Mouse (Mus musculus) hindbrain, embryonic 15.5 days (tissue): ENCODE data around the gene Ankrd39. TPM values are rescaled to one million over a fixed set of nuclear protein-coding genes. Genes with fewer than 3 reads are reported as not detected.

Source experiments
- ATAC-seq: fragments of 200-750 bp; cut with Nextera tagmentation; 2 replicates; pipeline ENCODE4 v1.8.0; 2017; ENCODE audit warnings: low read depth, moderate number of reproducible peaks, moderate TSS enrichment; ENCODE audit not compliant: low FRiP score
- H3K27ac ChIP-seq: fragments of 300-500 bp; sonication (generic); replicated peaks from 2 replicates; pipeline ENCODE4 v1.5.1; 2015; ENCODE audit warnings: mild to moderate bottlenecking, inconsistent platforms
- H3K27me3 ChIP-seq: fragments of 300-500 bp; sonication (generic); 2 replicates; pipeline ENCODE4 v1.6.1; 2015; ENCODE audit warnings: control low read depth, inconsistent platforms
- H3K36me3 ChIP-seq: fragments of 300-500 bp; sonication (generic); 2 replicates; pipeline ENCODE4 v1.6.1; 2015; ENCODE audit warnings: control low read depth, inconsistent platforms
- H3K4me1 ChIP-seq: fragments of 300-500 bp; sonication (generic); replicated peaks from 2 replicates; pipeline ENCODE4 v1.6.1; 2015; ENCODE audit warnings: control low read depth, inconsistent platforms
- H3K4me2 ChIP-seq: fragments of 300-500 bp; sonication (generic); 2 replicates; pipeline ENCODE4 v1.6.1; 2015; ENCODE audit warnings: moderate library complexity, mild to moderate bottlenecking, inconsistent platforms
- H3K4me3 ChIP-seq: fragments of 300-500 bp; sonication (generic); 2 replicates; pipeline ENCODE4 v1.5.1; 2015; ENCODE audit warnings: mild to moderate bottlenecking, inconsistent platforms
- H3K9ac ChIP-seq: fragments of 300-500 bp; sonication (generic); 2 replicates; pipeline ENCODE4 v1.6.1; 2015; ENCODE audit warnings: inconsistent platforms
- H3K9me3 ChIP-seq: fragments of 300-500 bp; sonication (generic); 2 replicates; pipeline ENCODE4 v1.6.1; 2016; ENCODE audit warnings: control low read depth, inconsistent platforms
- WGBS: fragments of 180-500 bp; shearing (Covaris S2); methylation state at CpG from one replicate; pipeline ENCODE4 v1.1.7; 2015; 5-methylcytosine and 5-hydroxymethylcytosine counted together
- polyA plus RNA-seq: library from polyadenylated mRNA; unstranded; fragments of >200 nt; fragmentation: Nextera tagmentation; extraction: Ambion mirVana; gene quantifications from 2 replicates; pipeline ENCODE4 v1.2.1, GENCODE M21; 2015

Gene Ankrd39
- polyA plus RNA-seq, 1 experiment from 2014 or later = 28.7 TPM

DNA sequence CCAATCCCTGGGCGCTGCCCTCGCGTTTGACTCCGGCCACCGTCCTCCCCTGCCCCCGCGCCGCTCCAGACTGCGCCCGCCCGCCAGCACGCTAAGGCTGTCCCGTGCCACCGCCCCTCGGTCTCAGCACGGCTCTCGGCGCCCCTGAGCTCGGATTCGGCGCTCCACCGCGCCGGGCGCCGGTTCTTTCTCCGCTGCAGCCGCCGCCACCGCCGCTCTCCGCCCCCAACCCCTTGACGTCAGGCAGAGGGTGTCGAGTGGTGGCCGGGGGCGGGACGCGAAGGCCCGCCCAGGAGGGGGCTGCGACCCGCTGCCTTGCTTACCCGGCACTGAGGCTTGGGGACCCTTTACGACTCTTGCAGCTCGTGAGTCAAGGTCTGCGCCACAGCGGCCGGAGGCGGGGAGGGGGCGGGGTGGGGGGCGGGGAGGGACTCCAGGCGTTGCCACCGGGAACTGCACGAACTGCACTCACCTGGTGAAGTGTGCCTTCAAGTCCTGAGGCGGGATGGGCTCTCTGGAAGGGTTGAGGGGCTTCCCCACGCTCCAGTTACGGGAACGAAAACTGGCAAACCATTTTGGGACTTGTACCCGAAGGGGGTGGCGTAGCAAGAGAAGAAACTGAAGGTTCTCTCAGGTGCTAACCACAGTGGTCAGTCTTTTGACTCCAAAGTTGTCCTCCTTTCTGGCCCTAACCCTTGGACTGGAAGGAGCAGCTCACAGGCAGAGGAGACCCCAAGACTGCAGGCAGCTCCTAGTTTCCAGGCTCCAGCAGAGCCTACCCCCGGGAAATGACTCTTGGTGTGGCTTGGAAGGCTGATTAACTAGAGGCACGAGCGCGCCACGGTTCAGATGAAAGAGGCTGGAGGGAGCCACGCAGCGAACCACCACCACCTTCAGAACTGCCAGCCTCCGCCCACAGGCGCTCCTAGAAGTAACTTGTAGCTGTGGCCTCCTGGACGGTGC is 11.1 kb upstream of the Ankrd39 start, which contains the start of gene Sema4c:
TSS of gene Sema4c (minus strand) at position 319 of the 963 bp plus-strand sequence.
- under 1% methylated on average over 69 of the region's 69 CpGs for WGBS
- peak within 1 kb of the TSS; percentile 78 for H3K4me3 ChIP-seq
- H3K9ac ChIP-seq = peak within 1 kb of the TSS; percentile 99
- peak; percentile 68 for ATAC-seq
- no peaks in the 10 kb centered on the region for H3K27me3 ChIP-seq
- peaks cover 12% of the 10 kb centered on the region for H3K36me3 ChIP-seq
- H3K9me3 ChIP-seq = no peaks in the 10 kb centered on the region
- peak within 1 kb of the TSS; percentile 79 for H3K4me2 ChIP-seq
- H3K27ac ChIP-seq = peak within 1 kb of the TSS; percentile 99
- peaks cover 38% of the 10 kb centered on the region for H3K4me1 ChIP-seq

DNA sequence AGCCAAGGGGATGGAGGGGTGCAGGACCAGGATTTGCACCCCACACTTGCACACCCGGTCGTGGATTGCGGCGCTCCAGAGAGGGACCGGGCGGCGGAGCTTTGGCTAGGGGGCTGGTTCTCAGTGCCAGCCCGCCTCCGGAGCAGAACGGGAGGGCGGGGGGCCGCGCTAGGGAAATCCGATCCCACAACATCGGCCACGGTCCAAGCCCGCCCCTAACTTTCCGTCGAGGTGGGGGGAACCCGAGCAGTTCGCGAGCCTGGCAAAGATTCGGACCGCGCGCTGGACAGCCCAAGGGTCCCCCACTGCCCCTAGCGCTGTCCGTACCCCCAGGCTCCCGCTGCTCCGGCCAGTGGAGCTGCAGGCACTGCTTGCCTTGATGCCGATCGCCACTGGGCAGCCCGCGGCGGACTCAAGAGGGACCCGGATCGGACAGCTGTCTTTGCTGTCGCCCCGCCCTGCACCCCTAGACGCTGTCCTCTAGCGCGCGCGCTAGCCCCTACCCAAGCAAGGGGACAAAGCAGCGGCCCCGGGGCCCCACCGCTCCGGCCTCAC is 10.3 kb upstream of the Ankrd39 start:
- WGBS = under 1% methylated on average over 46 of the region's 48 CpGs
- H3K9me3 ChIP-seq = no peaks in the 10 kb centered on the region
- peak overlapping the region; percentile 99 for H3K9ac ChIP-seq
- peak; percentile 77 for ATAC-seq
- H3K4me1 ChIP-seq = peaks cover 38% of the 10 kb centered on the region
- H3K27ac ChIP-seq = peak overlapping the region; percentile 99
- peak overlapping the region; percentile 78 for H3K4me3 ChIP-seq
- H3K36me3 ChIP-seq = peaks cover 20% of the 10 kb centered on the region
- peak overlapping the region; percentile 79 for H3K4me2 ChIP-seq
- H3K27me3 ChIP-seq = no peaks in the 10 kb centered on the region

DNA sequence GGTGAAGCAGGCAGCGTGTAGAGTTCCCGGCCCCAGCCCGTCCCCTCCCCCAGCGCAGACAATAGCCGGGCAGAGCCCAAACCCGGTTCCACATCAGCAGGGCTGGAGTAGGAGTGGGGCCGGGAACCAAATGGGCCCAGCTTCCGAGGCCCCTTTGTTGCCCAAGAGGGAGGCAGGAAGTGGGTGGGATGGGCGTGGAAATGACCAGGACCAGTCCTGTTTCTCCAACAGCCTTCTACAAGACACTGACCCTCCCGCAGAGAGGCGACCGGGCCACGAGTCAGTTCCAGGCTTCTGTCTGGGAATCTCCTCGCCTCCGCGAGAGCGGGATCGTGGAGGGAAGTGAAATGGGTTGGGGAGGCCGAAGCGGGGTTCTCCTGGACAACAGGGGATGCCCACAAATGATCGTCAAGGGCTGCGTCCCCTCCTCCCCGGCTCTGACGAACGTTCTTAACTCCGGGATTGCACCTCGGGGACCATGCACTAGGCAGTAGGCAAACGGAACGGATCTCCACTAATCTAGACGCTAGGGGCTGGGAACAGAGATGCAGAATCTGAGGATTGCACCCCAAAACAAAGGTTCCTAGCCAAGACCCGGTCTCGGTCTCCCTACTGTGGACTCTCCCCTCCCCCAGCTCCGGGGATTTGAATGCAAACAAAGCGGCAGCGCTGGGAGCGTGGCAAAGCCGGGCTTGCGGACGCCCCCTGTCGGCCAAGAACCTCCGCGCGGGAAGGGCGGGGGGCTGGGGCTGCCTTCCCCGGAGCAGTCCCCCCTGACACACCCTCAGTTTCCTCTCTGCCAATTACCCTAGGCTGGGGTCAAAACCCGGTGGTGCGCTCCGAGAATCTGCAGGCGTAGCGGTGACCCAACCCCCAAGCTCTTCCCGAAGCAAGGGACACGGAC is 9.6 kb upstream of the Ankrd39 start:
- Histone ChIP-seq H3K4me3 (peak overlapping the region; percentile 78), H3K4me2 (peak overlapping the region; percentile 79), H3K36me3 (peaks cover 27% of the 10 kb centered on the region), H3K9ac (peak overlapping the region; percentile 99), H3K9me3 (no peaks in the 10 kb centered on the region), H3K4me1 (peaks cover 38% of the 10 kb centered on the region), H3K27ac (peak overlapping the region; percentile 99), H3K27me3 (no peaks in the 10 kb centered on the region)
- peak; percentile 79 for ATAC-seq
- WGBS = under 1% methylated on average over 52 of the region's 52 CpGs

DNA sequence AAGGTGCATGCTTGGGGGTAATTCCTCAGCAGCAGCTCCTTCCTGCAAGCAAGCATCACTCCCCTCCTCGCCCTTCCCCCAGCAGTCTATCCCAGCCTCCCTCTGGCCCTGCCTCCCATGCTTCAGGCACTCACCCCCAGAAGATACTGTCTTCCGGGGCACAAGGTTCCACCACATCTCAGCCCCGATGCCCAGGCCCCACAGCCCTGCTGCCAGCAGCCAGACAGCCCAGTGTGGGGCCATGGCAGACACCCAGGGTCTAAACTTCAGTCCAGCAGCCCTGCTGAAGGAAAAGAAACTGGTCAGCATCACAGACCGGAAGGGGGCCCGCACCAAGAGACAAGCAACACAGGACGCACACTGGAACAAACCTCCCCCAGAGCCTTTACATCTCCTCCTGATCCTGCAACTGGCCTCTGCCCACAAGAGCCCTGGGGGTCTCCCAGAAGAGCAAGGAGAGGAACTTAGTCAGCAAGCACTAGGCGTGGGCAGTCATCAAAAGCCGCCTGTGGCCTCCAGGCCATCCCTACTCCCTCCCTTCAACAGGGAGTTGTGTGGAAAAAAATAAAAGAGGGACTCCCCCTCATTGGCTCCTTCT is 8.7 kb upstream of the Ankrd39 start:
- 2% methylated on average over 8 of the region's 8 CpGs for WGBS
- peak overlapping the region; percentile 99 for H3K27ac ChIP-seq
- H3K9ac ChIP-seq = peak overlapping the region; percentile 99
- no peaks in the 10 kb centered on the region for H3K9me3 ChIP-seq
- no peaks in the 10 kb centered on the region for H3K27me3 ChIP-seq
- H3K4me1 ChIP-seq = peaks cover 38% of the 10 kb centered on the region
- ATAC-seq = no peak
- H3K4me2 ChIP-seq = peak overlapping the region; percentile 79
- H3K4me3 ChIP-seq = peak overlapping the region; percentile 78
- H3K36me3 ChIP-seq = peaks cover 36% of the 10 kb centered on the region

DNA sequence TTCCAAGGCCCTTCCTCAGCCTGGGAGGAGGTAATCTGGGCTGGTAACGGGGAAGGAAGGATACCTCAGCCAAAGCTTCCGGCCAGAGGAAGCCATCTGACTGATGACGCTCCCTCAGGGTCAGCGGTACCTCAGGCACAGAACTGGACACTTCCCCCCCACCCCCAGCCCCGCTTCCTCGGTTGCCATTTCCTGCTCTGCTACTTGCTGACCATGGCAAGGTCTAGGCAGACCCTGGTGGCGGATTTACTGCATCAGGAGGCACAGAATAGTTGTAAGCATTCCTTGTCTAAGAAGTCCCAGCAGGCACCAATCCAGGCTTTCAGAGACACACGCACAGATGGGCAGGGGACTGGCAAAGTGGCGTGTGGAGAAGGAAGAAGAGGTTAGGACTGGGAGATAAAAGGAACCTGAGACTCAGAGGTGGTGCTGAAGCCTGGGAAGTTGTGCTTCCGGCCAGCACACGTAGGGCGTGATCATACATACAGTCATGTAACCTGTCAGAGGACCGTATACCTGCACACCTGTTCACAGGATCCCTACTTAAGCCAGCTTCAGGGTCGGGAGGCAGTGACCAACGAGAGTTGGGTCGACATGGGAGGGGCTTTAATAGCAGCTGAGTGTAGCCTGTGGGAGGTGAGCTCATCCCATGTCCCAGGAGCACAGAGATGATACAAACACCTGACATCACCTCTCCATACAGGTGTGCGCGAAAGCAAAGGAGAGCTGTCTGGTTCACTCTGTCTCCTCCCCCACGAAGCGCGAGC is 7.6 kb upstream of the Ankrd39 start:
- Histone ChIP-seq H3K27me3 (no peaks in the 10 kb centered on the region), H3K4me3 (peak overlapping the region; percentile 78), H3K4me2 (peak overlapping the region; percentile 79), H3K27ac (peak overlapping the region; percentile 99), H3K4me1 (peaks cover 38% of the 10 kb centered on the region), H3K9ac (peak overlapping the region; percentile 99), H3K36me3 (peaks cover 47% of the 10 kb centered on the region), H3K9me3 (no peaks in the 10 kb centered on the region)
- 68% methylated on average over 21 of the region's 21 CpGs for WGBS
- ATAC-seq = no peak

DNA sequence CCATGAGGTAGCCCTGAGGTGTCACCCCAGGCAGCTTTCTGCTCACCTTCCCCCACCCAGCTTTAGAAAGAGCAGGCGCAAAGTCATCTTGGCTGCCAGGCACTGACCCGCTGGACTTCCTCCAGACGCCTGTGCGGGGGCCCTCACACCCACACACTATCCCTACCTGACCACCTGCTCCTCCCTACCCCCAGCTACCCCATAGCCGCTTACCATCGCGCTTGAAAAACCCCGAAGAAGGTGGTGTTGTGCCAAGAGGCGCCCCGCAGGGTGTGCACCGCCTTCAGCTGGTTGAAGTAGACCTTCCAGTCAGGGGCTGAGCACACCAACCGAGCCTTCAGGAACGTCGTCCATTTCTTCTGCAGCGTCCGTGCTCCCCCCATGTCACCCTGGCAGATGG is 5.3 kb upstream of the Ankrd39 start:
- ATAC-seq = no peak
- peaks cover 62% of the 10 kb centered on the region for H3K36me3 ChIP-seq
- 86% methylated on average over 16 of the region's 16 CpGs for WGBS

DNA sequence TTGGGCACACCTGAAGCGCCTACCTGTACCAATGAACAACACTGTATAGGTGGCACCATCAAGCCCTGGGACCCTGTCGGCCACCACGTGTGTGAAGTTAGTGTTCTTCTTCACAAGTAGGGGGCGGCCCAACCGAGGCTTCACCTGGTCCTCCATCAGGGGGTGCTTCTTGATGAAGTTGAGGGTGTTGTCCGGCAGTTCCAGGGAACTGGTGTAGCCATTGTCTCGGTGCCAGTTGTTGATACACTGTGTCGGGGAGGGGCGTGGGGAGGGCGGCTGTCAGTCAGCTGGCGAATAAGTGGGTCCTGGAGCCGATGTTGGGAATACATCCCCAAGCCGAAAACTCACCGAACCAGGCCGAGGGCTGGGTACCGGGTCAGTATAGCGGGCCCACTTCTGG is 4.7 kb upstream of the Ankrd39 start:
- no peak overlapping the region for H3K4me3 ChIP-seq
- no peaks in the 10 kb centered on the region for H3K27me3 ChIP-seq
- H3K9me3 ChIP-seq = no peaks in the 10 kb centered on the region
- no peak overlapping the region for H3K9ac ChIP-seq
- no peak overlapping the region for H3K27ac ChIP-seq
- ATAC-seq = no peak
- peaks cover 53% of the 10 kb centered on the region for H3K4me1 ChIP-seq
- peaks cover 62% of the 10 kb centered on the region for H3K36me3 ChIP-seq
- WGBS = 90% methylated on average over 17 of the region's 17 CpGs
- no peak overlapping the region for H3K4me2 ChIP-seq

More for the DNA sequence above, 5.3 kb upstream of the Ankrd39 start:
- no peak overlapping the region for H3K4me2 ChIP-seq
- H3K27me3 ChIP-seq = no peaks in the 10 kb centered on the region
- no peak overlapping the region for H3K9ac ChIP-seq
- peaks cover 50% of the 10 kb centered on the region for H3K4me1 ChIP-seq
- H3K4me3 ChIP-seq = no peak overlapping the region
- no peak overlapping the region for H3K27ac ChIP-seq
- no peaks in the 10 kb centered on the region for H3K9me3 ChIP-seq

DNA sequence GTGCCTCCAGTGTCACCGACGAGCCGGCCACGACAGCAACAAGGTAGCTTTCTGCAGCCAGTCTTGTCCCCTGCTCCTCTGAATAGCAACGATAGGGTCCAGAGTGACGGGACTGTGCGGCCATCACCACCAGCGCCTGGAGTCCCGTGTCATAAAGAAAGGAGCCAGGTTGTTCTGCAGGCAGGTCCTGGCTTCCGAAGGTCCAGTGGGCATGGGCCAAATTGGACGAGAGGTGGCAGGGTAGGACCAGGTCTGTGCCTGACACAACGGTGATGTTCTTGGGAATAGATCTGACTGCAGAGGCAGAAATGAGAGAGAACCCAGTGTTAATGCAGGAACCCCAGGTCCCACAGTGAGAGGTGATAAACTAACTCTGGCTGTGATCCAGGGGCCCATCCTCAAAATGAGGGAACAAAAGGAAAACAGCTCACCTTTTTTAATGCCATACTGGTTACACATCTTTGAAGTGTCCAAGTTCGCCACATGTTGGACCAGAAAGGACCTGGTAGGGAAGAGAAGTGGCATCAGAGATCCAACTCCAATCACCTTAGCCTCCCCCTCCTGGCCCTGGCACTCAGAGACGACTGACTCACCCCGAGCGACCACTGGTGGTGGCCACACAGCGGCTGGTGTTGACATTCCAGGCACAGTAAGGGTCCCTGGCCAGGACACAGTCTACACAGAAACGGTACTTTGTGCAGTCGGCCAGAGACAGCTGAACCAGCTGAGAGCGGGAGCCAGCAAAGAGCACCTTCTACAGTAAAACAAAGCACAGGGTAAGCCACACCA is 3.0 kb upstream of the Ankrd39 start:
- H3K27me3 ChIP-seq = no peaks in the 10 kb centered on the region
- H3K4me1 ChIP-seq = peaks cover 57% of the 10 kb centered on the region
- WGBS = 81% methylated on average over 20 of the region's 20 CpGs

DNA sequence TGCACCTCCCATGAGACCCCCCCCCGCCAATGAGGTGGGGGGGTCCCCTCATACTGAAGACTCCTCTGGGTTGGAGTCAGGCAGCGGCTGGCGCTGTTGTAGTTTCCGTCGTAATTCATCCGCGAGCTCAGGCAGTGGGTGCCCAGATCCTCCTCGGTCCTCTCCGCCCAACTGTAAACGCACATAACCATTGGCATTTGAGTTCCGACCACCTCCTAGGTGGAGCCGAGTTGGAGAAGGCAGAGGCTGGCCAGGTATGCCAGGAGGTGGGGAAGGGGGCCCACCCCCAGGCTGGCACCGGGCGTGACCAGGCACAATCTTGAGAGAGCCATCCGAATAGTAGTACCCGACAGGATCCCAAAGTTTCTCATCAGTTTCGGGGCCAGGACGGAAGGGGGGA is 2.2 kb upstream of the Ankrd39 start:
- H3K36me3 ChIP-seq = peaks cover 62% of the 10 kb centered on the region
- no peak overlapping the region for H3K4me3 ChIP-seq
- no peaks in the 10 kb centered on the region for H3K27me3 ChIP-seq
- H3K4me2 ChIP-seq = no peak overlapping the region
- peaks cover 49% of the 10 kb centered on the region for H3K4me1 ChIP-seq
- H3K27ac ChIP-seq = no peak overlapping the region
- WGBS = 88% methylated on average over 18 of the region's 18 CpGs
- no peaks in the 10 kb centered on the region for H3K9me3 ChIP-seq
- H3K9ac ChIP-seq = no peak overlapping the region
- ATAC-seq = no peak

More for the DNA sequence above, 3.0 kb upstream of the Ankrd39 start:
- no peak for ATAC-seq
- no peak overlapping the region for H3K4me2 ChIP-seq
- no peak overlapping the region for H3K27ac ChIP-seq
- no peak overlapping the region for H3K4me3 ChIP-seq
- peaks cover 62% of the 10 kb centered on the region for H3K36me3 ChIP-seq
- H3K9ac ChIP-seq = no peak overlapping the region
- H3K9me3 ChIP-seq = no peaks in the 10 kb centered on the region

DNA sequence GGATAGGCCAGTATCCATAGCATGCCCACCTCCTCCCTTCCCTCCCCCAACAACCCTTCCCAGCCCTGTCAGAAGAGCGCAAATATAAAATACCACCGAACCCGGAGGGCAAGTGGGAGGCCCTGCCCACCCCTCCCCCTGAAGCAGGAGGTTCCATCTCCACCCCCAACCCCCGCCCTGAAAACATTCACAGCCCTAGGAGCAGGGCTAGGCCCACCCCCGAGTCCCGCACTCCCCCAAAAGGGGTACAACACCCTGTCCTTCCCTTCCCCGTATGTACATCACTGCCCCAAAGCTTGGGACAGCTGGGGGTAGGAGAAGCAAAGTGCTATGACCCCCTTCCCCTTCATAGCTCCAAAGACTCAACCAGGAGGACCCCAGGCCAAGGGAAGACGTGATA is 1.5 kb upstream of the Ankrd39 start:
- Histone ChIP-seq H3K36me3 (peaks cover 54% of the 10 kb centered on the region), H3K4me1 (peaks cover 42% of the 10 kb centered on the region), H3K4me2 (no peak overlapping the region), H3K4me3 (no peak overlapping the region), H3K27me3 (no peaks in the 10 kb centered on the region), H3K9ac (no peak overlapping the region), H3K27ac (no peak overlapping the region), H3K9me3 (no peaks in the 10 kb centered on the region)
- ATAC-seq = no peak
- WGBS = 57% methylated on average over 8 of the region's 8 CpGs
